Mouse (Mus musculus): Measurements from ENCODE around the gene Asb6.

GRCm38 (mm10) chr2:30807147-30807647, 22.9 kb downstream of the Asb6 start:
- TF ChIP-seq ETS1 (IDR thresholded peaks at IDR 0.05; ENCODE audit: low read depth, low read length) (no peak), MYC (IDR thresholded peaks at IDR 0.05; ENCODE audit: low read depth, low read length) (no peak), CTCF (IDR thresholded peaks at IDR 0.05 in 2 of 3, conservative IDR thresholded peaks at IDR 0.05 in 1 of 3; ENCODE audit: control insufficient read depth in 1 of 3, insufficient read depth in 1 of 3, low read depth in 2 of 3, low read length in 3 of 3, poor library complexity in 1 of 3, severe bottlenecking in 1 of 3) (no peak), USF1 (IDR thresholded peaks at IDR 0.05; ENCODE audit: low read depth, low read length) (peak; percentile 55; the same call in 1 of the 2 replicates), POLR2A (IDR thresholded peaks at IDR 0.05; ENCODE audit: control insufficient read depth in 1 of 2, insufficient read depth in 1 of 2, low read depth in 1 of 2, low read length in 2 of 2, poor library complexity in 1 of 2) (no peak), SIN3A (IDR thresholded peaks at IDR 0.05; ENCODE audit: low read length) (no peak), JUND (IDR thresholded peaks at IDR 0.05; ENCODE audit: low read depth, low read length) (no peak), ZNF384 (IDR thresholded peaks at IDR 0.05; ENCODE audit: low read depth, low read length) (no peak), TBP (IDR thresholded peaks at IDR 0.05; ENCODE audit: low read depth, low read length) (no peak), RCOR1 (IDR thresholded peaks at IDR 0.05; ENCODE audit: low read depth, low read length) (no peak)
